8 mouse cellular contexts compared by ENCODE assay signal in the genomic region with DNA sequence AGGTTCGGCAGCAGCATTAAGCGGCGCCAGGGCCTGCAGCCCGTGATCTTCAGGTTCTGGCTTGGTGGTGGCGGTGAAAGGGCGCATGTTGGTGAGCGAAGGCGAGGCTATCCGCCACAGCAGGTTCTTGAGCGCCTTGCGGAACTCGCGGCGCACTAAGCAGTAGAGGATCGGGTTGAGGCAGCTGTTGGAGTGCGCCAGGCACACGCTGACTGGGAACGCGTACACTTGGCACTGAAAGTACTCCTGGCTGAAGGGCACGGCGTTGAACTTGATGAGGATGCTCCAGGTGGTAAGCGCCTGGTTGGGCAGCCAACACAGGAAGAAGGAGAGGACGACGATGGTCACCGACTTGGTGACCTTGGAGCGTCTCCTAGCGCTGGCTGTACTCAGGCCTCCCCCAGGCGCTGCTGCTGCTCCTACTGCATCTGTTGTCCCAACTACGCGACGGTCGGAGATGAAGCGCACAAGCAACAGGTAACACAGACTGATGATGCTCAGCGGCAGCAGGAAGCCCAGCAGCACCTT. TPM values are rescaled to one million over a fixed set of nuclear protein-coding genes. Genes with fewer than 3 reads are reported as not detected.
A peak's percentile ranks its signal among the peaks of the same experiment; 100 is the strongest.
DNase-seq lines count a peak whose midpoint lies in the region; ATAC-seq and TF ChIP-seq lines count a peak whose summit lies in the region.

No protein-coding gene starts in this region.

- no peak for TF ChIP-seq CTCF in lung, embryonic 14.5 days (IDR thresholded peaks at IDR 0.05; ENCODE audit: low read depth)

- H3K27ac ChIP-seq in lung, embryonic 14.5 days (ENCODE audit: low read depth): no peak overlapping the region
- H3K27ac ChIP-seq in limb, embryonic 10.5 days: no peak overlapping the region

- peaks cover 37% of the 10 kb centered on the region for H3K27me3 ChIP-seq in lung, embryonic 14.5 days (ENCODE audit: insufficient read depth, low read length)
- H3K27me3 ChIP-seq in limb, embryonic 10.5 days (ENCODE audit: low read depth, poor library complexity, severe bottlenecking): peaks cover 64% of the 10 kb centered on the region

- peak overlapping the region; percentile 36 for H3K4me3 ChIP-seq in lung, embryonic 14.5 days (ENCODE audit: low read depth, low read length)
- H3K4me3 ChIP-seq in limb, embryonic 10.5 days: peak overlapping the region; percentile 48

- 4% methylated on average over 34 of the region's 34 CpGs for WGBS in lung, embryonic 14.5 days
- 6% methylated on average over 34 of the region's 34 CpGs for WGBS in limb, embryonic 10.5 days

- DNase-seq in adrenal gland, adult 2 months: peak; percentile 3
- no peak for DNase-seq in adrenal gland, adult (ENCODE audit: inconsistent age in 2 of 2, low spot score in 1 of 2)
- DNase-seq in lung, embryonic 14.5 days: peak; percentile 22
- no peak for DNase-seq in lung, postnatal 10 days
- no peak for DNase-seq in limb, embryonic 10.5 days (ENCODE audit: low spot score)
- DNase-seq in retina, postnatal 1 day: peak; percentile 41
- DNase-seq in cerebellum, postnatal 36 days: no peak

- no peak for ATAC-seq in lung, embryonic 14.5 days (ENCODE audit: insufficient read depth)
- no peak for ATAC-seq in activated CD4-positive, CD25-positive, alpha-beta regulatory T cell, adult 4 months

- 0 out of 2 replicates have a peak, but pooled peaks cover 5% of the 10 kb centered on the region for H3K4me1 ChIP-seq in lung, embryonic 14.5 days (ENCODE audit: insufficient read depth)
- peaks cover 23% of the 10 kb centered on the region for H3K4me1 ChIP-seq in limb, embryonic 10.5 days

- peak overlapping the region; percentile 60 for H3K4me2 ChIP-seq in lung, embryonic 14.5 days

- H3K9me3 ChIP-seq in lung, embryonic 14.5 days (ENCODE audit: low read depth, low read length): no peaks in the 10 kb centered on the region
- H3K9me3 ChIP-seq in limb, embryonic 10.5 days (replicated peaks): no peaks in the 10 kb centered on the region

- H3K36me3 ChIP-seq in lung, embryonic 14.5 days (ENCODE audit: insufficient read depth): no peaks in the 10 kb centered on the region
- H3K36me3 ChIP-seq in limb, embryonic 10.5 days: no peaks in the 10 kb centered on the region

- no peak overlapping the region for H3K9ac ChIP-seq in lung, embryonic 14.5 days

RNA-seq across cellular contexts. Expression of gene Rxfp3, which starts 1.8 kb away (rescaled TPM):
- not detected for total RNA-seq in adrenal gland, adult 2 months (2021)
- not detected in 2 replicates for polyA plus RNA-seq in adrenal gland, adult 2 months (2012; rRNA removed)
- 0.04 and 0.07 TPM in 2 replicates for polyA plus RNA-seq in lung, embryonic 14.5 days (2014; fragmentation: Nextera tagmentation; extraction: Ambion mirVana)
- 0.05 and 0.15 TPM in 2 replicates for polyA plus RNA-seq in limb, embryonic 10.5 days (2016; fragmentation: Nextera tagmentation; extraction: Ambion mirVana)
- polyA plus RNA-seq in activated CD4-positive, CD25-positive, alpha-beta regulatory T cell, adult 4 months (2017; shearing (Covaris generic)): not detected

RNA-seq across cellular contexts. Expression of gene Adamts12, which starts 28.6 kb away (rescaled TPM):
- total RNA-seq in adrenal gland, adult 2 months (2021): 1 to 10 TPM; 3.8 to 4.0 TPM
- polyA plus RNA-seq in adrenal gland, adult 2 months (2012; rRNA removed): 0.40 and 0.48 TPM in 2 replicates
- polyA plus RNA-seq in lung, embryonic 14.5 days (2014; fragmentation: Nextera tagmentation; extraction: Ambion mirVana): 6.8 and 7.0 TPM in 2 replicates
- 1.0 and 1.6 TPM in 2 replicates for polyA plus RNA-seq in limb, embryonic 10.5 days (2016; fragmentation: Nextera tagmentation; extraction: Ambion mirVana)
- under 1 TPM in 1 of 2 experiments, not detected in 1; 0.08 TPM for polyA plus RNA-seq in activated CD4-positive, CD25-positive, alpha-beta regulatory T cell, adult 4 months (2017; shearing (Covaris generic))

RNA-seq across cellular contexts. Expression of gene Slc45a2, which starts 35.5 kb away (rescaled TPM):
- total RNA-seq in adrenal gland, adult 2 months (2021): not detected
- polyA plus RNA-seq in adrenal gland, adult 2 months (2012; rRNA removed): 0.04 TPM in 1 of 2 replicates, not detected in the other
- polyA plus RNA-seq in lung, embryonic 14.5 days (2014; fragmentation: Nextera tagmentation; extraction: Ambion mirVana): not detected in 2 replicates
- 0.05 TPM in 1 of 2 replicates, not detected in the other for polyA plus RNA-seq in limb, embryonic 10.5 days (2016; fragmentation: Nextera tagmentation; extraction: Ambion mirVana)
- not detected for polyA plus RNA-seq in activated CD4-positive, CD25-positive, alpha-beta regulatory T cell, adult 4 months (2017; shearing (Covaris generic))

RNA-seq across cellular contexts. Expression of gene Amacr, which starts 54.5 kb away (rescaled TPM):
- 10 to 100 TPM; 18.9 to 22.0 TPM for total RNA-seq in adrenal gland, adult 2 months (2021)
- 7.5 and 9.5 TPM in 2 replicates for polyA plus RNA-seq in adrenal gland, adult 2 months (2012; rRNA removed)
- polyA plus RNA-seq in lung, embryonic 14.5 days (2014; fragmentation: Nextera tagmentation; extraction: Ambion mirVana): 14.3 and 14.6 TPM in 2 replicates
- polyA plus RNA-seq in limb, embryonic 10.5 days (2016; fragmentation: Nextera tagmentation; extraction: Ambion mirVana): 13.3 and 15.9 TPM in 2 replicates
- 1 to 10 TPM; 2.4 to 2.9 TPM for polyA plus RNA-seq in activated CD4-positive, CD25-positive, alpha-beta regulatory T cell, adult 4 months (2017; shearing (Covaris generic))

Comparison
In these comparisons a context has a peak if more than half of its experiments do, and no peak if none do; other contexts are left out.
1. DNase-seq: peak in adrenal gland, adult 2 months (single experiment), lung, embryonic 14.5 days (single experiment) and retina, postnatal 1 day (single experiment); none in adrenal gland, adult (0 of 2), lung, postnatal 10 days (single experiment), limb, embryonic 10.5 days (single experiment) and cerebellum, postnatal 36 days (0 of 2).